Mouse (Mus musculus) small intestine, adult 2 months (tissue): ENCODE data around the gene Styxl1. TPM values are rescaled to one million over a fixed set of nuclear protein-coding genes. Genes with fewer than 3 reads are reported as not detected.
A peak's percentile ranks its signal among the peaks of the same experiment; 100 is the strongest.

Source experiments
- H3K27ac ChIP-seq: fragments of 200-500 bp; 2 replicates; pipeline ENCODE4 v1.5.1; 2012; ENCODE audit warnings: low read depth, low read length, control low read depth, inconsistent platforms; ENCODE audit not compliant: insufficient read depth
- H3K27me3 ChIP-seq: fragments of 200-500 bp; 2 replicates; pipeline ENCODE4 v1.6.1; 2012; ENCODE audit warnings: mild to moderate bottlenecking, moderate library complexity, low read length, inconsistent platforms; ENCODE audit not compliant: control insufficient read depth, insufficient read depth
- H3K36me3 ChIP-seq: fragments of 200-500 bp; 2 replicates; pipeline ENCODE4 v1.6.1; 2012; ENCODE audit warnings: mild to moderate bottlenecking, low read length, control low read depth, inconsistent platforms; ENCODE audit not compliant: control insufficient read depth, insufficient read depth
- H3K4me1 ChIP-seq: fragments of 200-500 bp; 2 replicates; pipeline ENCODE4 v1.6.1; 2012; ENCODE audit warnings: low read length, inconsistent platforms, mixed read lengths; ENCODE audit not compliant: control insufficient read depth, insufficient read depth, insufficient read length
- H3K4me3 ChIP-seq: fragments of 200-500 bp; 2 replicates; pipeline ENCODE4 v1.5.1; 2012; ENCODE audit warnings: low read depth, mild to moderate bottlenecking, control low read depth, inconsistent platforms, low read length, moderate library complexity
- CTCF ChIP-seq: fragments of 200-500 bp; IDR thresholded peaks from 2 replicates; pipeline ENCODE4 v1.5.1; 2012; ENCODE audit warnings: low read depth, mild to moderate bottlenecking, control low read depth, inconsistent platforms, low read length, moderate library complexity, mixed read lengths; ENCODE audit not compliant: insufficient replicate concordance, insufficient read length; ENCODE audit errors: extremely low read depth
- POLR2A ChIP-seq: fragments of 200-500 bp; IDR thresholded peaks from 2 replicates; pipeline ENCODE4 v1.6.1; 2012; ENCODE audit warnings: low read depth, mild to moderate bottlenecking, control low read depth, inconsistent platforms, low read length, moderate library complexity
- whole genome bisulfite sequencing: fragments of 180-500 bp; shearing (Covaris S2); methylation state at CpG from one replicate; pipeline ENCODE4 v1.1.7; 2018; 5-methylcytosine and 5-hydroxymethylcytosine counted together
- polyA plus RNA-seq: library from polyadenylated mRNA; depleted of rRNA; stranded (reverse); fragments of >200 nt; gene quantifications from 2 replicates; pipeline ENCODE4 v1.2.3, GENCODE M21; 2012; rRNA removed

Gene Styxl1
- 0.15 and 0.19 TPM in 2 replicates for polyA plus RNA-seq

- Histone ChIP-seq H3K4me1 (peaks cover 30% of the 10 kb centered on the region; the same call in 1 of the 2 replicates), H3K27me3 (no peaks in the 10 kb centered on the region), H3K36me3 (peaks cover 11% of the 10 kb centered on the region), H3K4me3 (peak within 1 kb of the TSS; percentile 85), H3K27ac (peak within 1 kb of the TSS; percentile 96)
- no peak; the same call in 1 of the 2 replicates for TF ChIP-seq POLR2A
- no peak for TF ChIP-seq CTCF
- under 1% methylated on average over 45 of the region's 45 CpGs for WGBS
Measured at GRCm38 (mm10) chr5:135777796-135778470, at the start of gene Styxl1. Gene Styxl1 (minus strand): TSS chr5:135778385.

GRCm38 (mm10) chr5:135826225-135826624 lies 48.0 kb upstream of the Styxl1 start:
- no peak for TF ChIP-seq POLR2A
- TF ChIP-seq CTCF = no peak
- Histone ChIP-seq H3K4me3 (no peak overlapping the region), H3K27me3 (peaks cover 4% of the 10 kb centered on the region), H3K27ac (no peak overlapping the region), H3K36me3 (no peaks in the 10 kb centered on the region), H3K4me1 (peaks cover 4% of the 10 kb centered on the region; the same call in 1 of the 2 replicates)
- 49% methylated on average over 6 of the region's 6 CpGs for WGBS

GRCm38 (mm10) chr5:135824517-135824916 lies 46.3 kb upstream of the Styxl1 start:
- Histone ChIP-seq H3K27me3 (peaks cover 4% of the 10 kb centered on the region), H3K36me3 (no peaks in the 10 kb centered on the region), H3K4me3 (no peak overlapping the region), H3K4me1 (peaks cover 4% of the 10 kb centered on the region; the same call in 1 of the 2 replicates), H3K27ac (no peak overlapping the region)
- 56% methylated on average over 3 of the region's 3 CpGs for WGBS
- TF ChIP-seq CTCF = no peak
- no peak for TF ChIP-seq POLR2A

- no peaks in the 10 kb centered on the region for H3K4me1 ChIP-seq
- no peak overlapping the region for H3K27ac ChIP-seq
- TF ChIP-seq CTCF (no peak), POLR2A (no peak)
- 26% methylated on average over 7 of the region's 7 CpGs for WGBS
- H3K27me3 ChIP-seq = peaks cover 4% of the 10 kb centered on the region; the same call in 1 of the 2 replicates
- no peak overlapping the region for H3K4me3 ChIP-seq
- H3K36me3 ChIP-seq = no peaks in the 10 kb centered on the region
Measured at GRCm38 (mm10) chr5:135822316-135822944, 44.2 kb upstream of the Styxl1 start.

- H3K4me1 ChIP-seq = no peaks in the 10 kb centered on the region
- H3K4me3 ChIP-seq = no peak overlapping the region
- no peak overlapping the region for H3K27ac ChIP-seq
- TF ChIP-seq CTCF (no peak), POLR2A (no peak)
- H3K27me3 ChIP-seq = peaks cover 4% of the 10 kb centered on the region; the same call in 1 of the 2 replicates
- WGBS = 35% methylated on average over 7 of the region's 7 CpGs
- no peaks in the 10 kb centered on the region for H3K36me3 ChIP-seq
Measured at GRCm38 (mm10) chr5:135818491-135818890, 40.3 kb upstream of the Styxl1 start.

- Histone ChIP-seq H3K27ac (no peak overlapping the region), H3K4me3 (no peak overlapping the region), H3K4me1 (no peaks in the 10 kb centered on the region), H3K27me3 (no peaks in the 10 kb centered on the region), H3K36me3 (no peaks in the 10 kb centered on the region)
- WGBS = 50% methylated on average over 5 of the region's 5 CpGs
- TF ChIP-seq CTCF (no peak), POLR2A (no peak)
Measured at GRCm38 (mm10) chr5:135812991-135813390, 34.8 kb upstream of the Styxl1 start.

GRCm38 (mm10) chr5:135807263-135807637 lies 29.1 kb upstream of the Styxl1 start:
- TF ChIP-seq CTCF = no peak
- TF ChIP-seq POLR2A = no peak
- H3K4me3 ChIP-seq = no peak overlapping the region
- H3K27ac ChIP-seq = no peak overlapping the region
- H3K27me3 ChIP-seq = no peaks in the 10 kb centered on the region
- WGBS = 41% methylated on average over 3 of the region's 3 CpGs
- H3K4me1 ChIP-seq = no peaks in the 10 kb centered on the region
- H3K36me3 ChIP-seq = no peaks in the 10 kb centered on the region
